Mouse (Mus musculus) liver, postnatal 0 days (tissue): ENCODE results near the gene Etv5. TPM values are rescaled to one million over a fixed set of nuclear protein-coding genes. Genes with fewer than 3 reads are reported as not detected.
"Not testable (repeated sequence)": the region's sequence is repeated elsewhere in the genome, so short reads cannot be mapped to it uniquely, and the experiment has no call there.

Source experiments
- ATAC-seq: fragments of 200-750 bp; cut with Nextera tagmentation; 2 replicates; pipeline ENCODE4 v1.8.0; 2017; ENCODE audit warnings: mild to moderate bottlenecking, moderate library complexity
- DNase-seq: peaks from one replicate; pipeline ENCODE4 v3.0.0-alpha.2; 2016
- H3K27ac ChIP-seq: fragments of 300-500 bp; sonication (generic); 2 replicates; pipeline ENCODE4 v1.5.1; 2014; ENCODE audit warnings: antibody characterized with exemption, moderate library complexity, mild to moderate bottlenecking, low read depth
- H3K27me3 ChIP-seq: fragments of 300-500 bp; sonication (generic); 2 replicates; pipeline ENCODE4 v1.6.1; 2014; ENCODE audit warnings: low read length, control low read depth, mixed read lengths; ENCODE audit not compliant: insufficient read depth
- H3K36me3 ChIP-seq: fragments of 300-500 bp; sonication (generic); replicated peaks from 2 replicates; pipeline ENCODE4 v1.6.1; 2014; ENCODE audit warnings: mild to moderate bottlenecking, control low read depth, low read length, moderate library complexity, mixed read lengths; ENCODE audit not compliant: insufficient read depth
- H3K4me1 ChIP-seq: fragments of 300-500 bp; sonication (generic); 2 replicates; pipeline ENCODE4 v1.6.1; 2014; ENCODE audit warnings: antibody characterized with exemption, mild to moderate bottlenecking, control low read depth; ENCODE audit not compliant: insufficient read depth
- H3K4me2 ChIP-seq: fragments of 300-500 bp; sonication (generic); 2 replicates; pipeline ENCODE4 v1.6.1; 2014; ENCODE audit warnings: low read depth, mild to moderate bottlenecking, low read length, moderate library complexity, mixed read lengths
- H3K4me3 ChIP-seq: fragments of 300-500 bp; sonication (generic); 2 replicates; pipeline ENCODE4 v1.5.1; 2014; ENCODE audit warnings: low read depth, low read length
- H3K9ac ChIP-seq: fragments of 300-500 bp; sonication (generic); replicated peaks from 2 replicates; pipeline ENCODE4 v1.6.1; 2014; ENCODE audit warnings: mild to moderate bottlenecking, moderate library complexity
- H3K9me3 ChIP-seq: fragments of 300-500 bp; sonication (generic); 2 replicates; pipeline ENCODE4 v1.6.1; 2016; ENCODE audit warnings: mild to moderate bottlenecking, control low read depth, low read length, mixed read lengths
- CTCF ChIP-seq: sonication (generic); IDR thresholded peaks from 2 replicates; pipeline ENCODE4 v1.5.1; 2016; ENCODE audit warnings: antibody characterized with exemption, low read depth
- EP300 ChIP-seq: IDR thresholded peaks from 2 replicates; pipeline ENCODE4 v1.6.1; 2016; ENCODE audit warnings: antibody characterized with exemption, low read depth, mild to moderate bottlenecking
- WGBS: fragments of 180-500 bp; shearing (Covaris S2); extraction: QIAGEN DNeasy Blood & Tissue Kit; methylation state at CpG from one replicate; pipeline ENCODE4 v1.1.7; 2014; ENCODE audit not compliant: insufficient replicate concordance; 5-methylcytosine and 5-hydroxymethylcytosine counted together
- polyA plus RNA-seq: library from polyadenylated mRNA; unstranded; fragments of >200 nt; fragmentation: Nextera tagmentation; extraction: Ambion mirVana; gene quantifications from 2 replicates; pipeline ENCODE4 v1.2.1, GENCODE M21; 2015

Etv5 gene
- polyA plus RNA-seq, 1 experiment from 2014 or later: 2.6 TPM

DNA sequence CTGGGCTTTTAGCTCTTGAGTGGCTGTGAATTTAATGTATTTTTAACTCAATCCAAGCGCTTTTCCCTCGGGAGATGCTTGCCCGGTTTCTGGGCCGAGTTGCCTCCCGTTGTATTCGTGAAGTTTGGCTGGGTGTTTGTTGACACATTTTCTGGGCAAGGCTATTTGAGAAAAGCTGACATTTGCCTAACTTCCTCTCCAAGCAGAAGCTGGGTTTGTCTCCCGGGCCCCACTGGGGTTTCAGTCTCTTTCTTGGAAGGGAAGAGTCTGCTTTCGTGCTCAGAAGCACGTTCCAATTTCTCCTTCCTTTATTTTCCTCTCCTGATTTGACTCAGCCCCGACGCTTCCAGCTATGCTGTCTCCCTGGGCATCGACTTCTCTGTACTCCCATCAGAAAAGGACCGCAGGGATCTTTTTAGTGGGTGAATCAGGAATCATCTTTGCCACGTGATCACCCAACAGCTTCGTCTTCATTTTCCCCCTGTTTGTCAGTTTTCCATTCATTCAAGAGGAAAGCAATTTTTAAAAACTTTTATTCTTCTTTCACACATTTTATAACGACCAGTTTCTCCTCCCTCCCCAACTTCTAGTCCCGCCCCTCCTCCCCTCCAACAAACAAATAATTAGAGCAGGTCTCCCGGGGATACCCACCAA, 80.7 kb downstream of the Etv5 start:
- no peak overlapping the region; the same call in 1 of the 2 replicates for H3K4me3 ChIP-seq
- H3K4me2 ChIP-seq: peak overlapping the region; percentile 44
- H3K9me3 ChIP-seq: no peaks in the 10 kb centered on the region
- no peaks in the 10 kb centered on the region for H3K27me3 ChIP-seq
- 0 out of 2 replicates have a peak overlapping the region, but pooled peaks have one; percentile 1 for H3K9ac ChIP-seq
- TF ChIP-seq EP300: no peak
- no peak for TF ChIP-seq CTCF
- ATAC-seq (no peak; the same call in 1 of the 2 replicates), DNase-seq (peak; percentile 18)
- peak overlapping the region; percentile 56; the same call in 1 of the 2 replicates for H3K27ac ChIP-seq
- no peaks in the 10 kb centered on the region for H3K36me3 ChIP-seq
- WGBS: 12% methylated on average over 18 of the region's 18 CpGs
- peaks cover 6% of the 10 kb centered on the region; the same call in 1 of the 2 replicates for H3K4me1 ChIP-seq

- not testable (repeated sequence) for H3K36me3 ChIP-seq, H3K4me2 ChIP-seq, H3K27me3 ChIP-seq, H3K27ac ChIP-seq, H3K4me3 ChIP-seq, H3K9ac ChIP-seq, H3K9me3 ChIP-seq, H3K4me1 ChIP-seq, ATAC-seq, DNase-seq
- peak; percentile 18; the same call in 1 of the 2 replicates for TF ChIP-seq CTCF
- 78% methylated on average over 5 of the region's 5 CpGs for WGBS
Observed at GRCm38 (mm10) chr16:22354177-22354576, 85.3 kb downstream of the Etv5 start.

DNA sequence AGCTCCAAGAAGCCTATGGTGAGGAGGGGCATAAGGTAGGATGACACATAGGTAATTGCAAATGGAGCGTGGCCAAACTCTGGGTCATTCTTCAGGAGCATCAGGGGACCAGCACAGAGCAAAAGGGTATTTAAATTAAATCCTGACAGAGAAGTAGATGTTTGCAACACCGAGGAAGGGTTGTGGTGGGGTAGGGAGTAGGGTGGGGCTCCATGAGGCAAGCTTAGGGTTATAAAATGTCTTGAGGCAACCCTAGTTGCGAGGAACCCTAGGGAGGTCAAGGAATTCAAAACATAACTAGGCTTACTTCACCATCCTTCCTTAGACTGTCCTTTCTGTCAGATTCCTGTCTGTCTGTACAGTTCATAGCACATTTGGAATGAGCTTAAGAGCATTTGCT, 85.9 kb downstream of the Etv5 start:
- Histone ChIP-seq H3K4me3 (no peak overlapping the region), H3K4me1 (peaks cover 4% of the 10 kb centered on the region; the same call in 1 of the 2 replicates), H3K36me3 (no peaks in the 10 kb centered on the region), H3K27me3 (no peaks in the 10 kb centered on the region), H3K27ac (no peak overlapping the region), H3K9ac (no peak overlapping the region), H3K4me2 (no peak overlapping the region), H3K9me3 (no peaks in the 10 kb centered on the region)
- 71% methylated on average over 3 of the region's 3 CpGs for WGBS
- DNase-seq (no peak), ATAC-seq (no peak)
- TF ChIP-seq CTCF (no peak), EP300 (no peak)

- no peaks in the 10 kb centered on the region for H3K36me3 ChIP-seq
- ATAC-seq: no peak
Observed at GRCm38 (mm10) chr16:22351194-22351593, 88.3 kb downstream of the Etv5 start.

DNA sequence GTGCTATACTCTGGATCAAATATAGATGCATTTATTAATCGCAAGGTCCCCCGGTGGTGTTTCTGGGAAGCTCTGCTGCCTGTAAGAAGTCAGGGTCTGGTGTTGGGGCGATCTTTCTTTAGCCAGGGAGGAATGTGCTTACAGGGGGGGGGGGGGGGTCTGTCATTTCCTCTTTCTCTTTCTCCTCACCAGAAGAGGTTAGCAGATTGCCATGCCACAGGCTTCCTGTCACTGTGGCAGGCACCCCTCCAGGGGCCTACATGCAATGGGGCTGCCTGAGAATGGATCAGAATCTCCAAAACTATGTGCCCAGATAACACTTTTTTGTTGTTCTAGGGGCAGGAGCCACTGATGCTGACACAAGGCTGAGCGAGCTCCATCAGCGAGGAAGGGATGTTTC, 89.7 kb downstream of the Etv5 start:
- WGBS: 39% methylated on average over 5 of the region's 5 CpGs
- H3K9me3 ChIP-seq: no peaks in the 10 kb centered on the region
- H3K4me2 ChIP-seq: no peak overlapping the region
- DNase-seq (no peak), ATAC-seq (no peak)
- no peak overlapping the region for H3K4me3 ChIP-seq
- H3K27ac ChIP-seq: no peak overlapping the region
- H3K9ac ChIP-seq: no peak overlapping the region
- TF ChIP-seq CTCF (no peak), EP300 (no peak)
- no peaks in the 10 kb centered on the region for H3K27me3 ChIP-seq
- H3K36me3 ChIP-seq: no peaks in the 10 kb centered on the region
- no peaks in the 10 kb centered on the region for H3K4me1 ChIP-seq

More at GRCm38 (mm10) chr16:22351194-22351593, 88.3 kb downstream of the Etv5 start:
- 70% methylated on average over 4 of the region's 4 CpGs for WGBS
- Histone ChIP-seq H3K9ac (no peak overlapping the region), H3K27ac (no peak overlapping the region), H3K9me3 (no peaks in the 10 kb centered on the region), H3K27me3 (no peaks in the 10 kb centered on the region), H3K4me1 (no peaks in the 10 kb centered on the region), H3K4me2 (no peak overlapping the region), H3K4me3 (no peak overlapping the region)
- DNase-seq: no peak
- TF ChIP-seq CTCF: no peak
- TF ChIP-seq EP300: no peak

DNA sequence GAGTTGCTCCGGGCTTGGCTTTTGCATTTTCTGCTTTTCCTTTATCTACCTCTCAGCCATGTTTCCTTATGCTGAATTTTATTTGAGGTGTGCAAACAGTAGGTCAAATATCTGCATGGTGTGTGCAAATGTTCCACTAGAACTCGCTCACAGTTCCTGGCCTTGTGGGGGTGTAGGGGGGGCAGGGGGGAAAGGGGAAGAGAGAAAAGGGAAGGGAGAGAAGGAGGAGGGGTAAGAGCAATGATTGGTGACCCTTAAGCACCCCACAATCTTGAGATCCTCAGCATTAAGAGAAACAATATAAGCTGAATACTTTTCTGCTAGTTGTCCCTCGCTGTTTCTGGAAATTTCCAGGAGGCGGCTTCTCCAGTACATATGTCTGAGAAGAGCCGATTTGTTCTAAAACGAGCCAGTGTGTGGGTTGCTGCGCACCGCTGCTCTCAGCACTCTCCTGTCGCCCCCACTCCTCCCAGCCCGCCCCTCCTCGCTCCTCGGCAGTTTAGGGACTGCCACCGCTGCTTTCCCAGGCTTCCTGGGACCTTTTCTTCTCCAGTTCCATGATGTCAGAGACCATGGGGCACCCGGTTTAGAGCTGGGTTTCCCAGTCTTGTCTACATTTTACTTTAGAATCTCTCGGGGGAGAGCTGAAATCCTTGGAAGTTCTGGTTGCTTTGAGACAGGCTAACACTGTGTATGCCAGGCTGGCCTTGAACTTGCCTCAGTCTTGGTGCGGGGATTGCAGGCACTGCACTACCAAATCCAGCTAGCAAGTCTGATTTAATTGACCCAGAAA, 90.8 kb downstream of the Etv5 start:
- no peaks in the 10 kb centered on the region for H3K36me3 ChIP-seq
- no peak overlapping the region for H3K27ac ChIP-seq
- H3K4me3 ChIP-seq: no peak overlapping the region
- H3K9me3 ChIP-seq: no peaks in the 10 kb centered on the region
- no peak overlapping the region for H3K4me2 ChIP-seq
- WGBS: 54% methylated on average over 16 of the region's 16 CpGs
- H3K4me1 ChIP-seq: no peaks in the 10 kb centered on the region
- DNase-seq (no peak), ATAC-seq (no peak)
- no peaks in the 10 kb centered on the region for H3K27me3 ChIP-seq
- no peak overlapping the region for H3K9ac ChIP-seq
- TF ChIP-seq EP300: no peak
